ENCODE assay signal across 30 mouse cellular contexts in genomic region chr12:26776986-26777385, GRCm38 (mm10).
DNase-seq lines count a peak whose midpoint lies in the region; ATAC-seq and TF ChIP-seq lines count a peak whose summit lies in the region.
"Had no signal": no experiment of that assay in that cellular context is flagged by ENCODE, and none has a peak within 500 bp of the region (broad histone marks: within the 10 kb centered on the region; RNA-seq: fewer than 3 reads in every experiment).

No protein-coding gene starts in this region.

- no peak for DNase-seq in layer of hippocampus, adult 2 months (ENCODE audit: low spot score in 2 of 2)
- DNase-seq in layer of hippocampus, postnatal 14 days (ENCODE audit: low spot score in 2 of 2), result no peak
- peak; percentile 8 for DNase-seq in 416B (ENCODE audit: low read depth)
- DNase-seq in Patski (ENCODE audit: low read depth, low spot score), result no peak
- DNase-seq in thymus, postnatal 10 days (ENCODE audit: low spot score in 2 of 2), result no peak
- no peak for DNase-seq in adrenal gland, postnatal 25 days
- DNase-seq: adrenal gland, postnatal 10 days; cerebellum, adult 11 months; cerebellum, adult 2 months; cerebellum, adult 9-11 months; cerebellum, postnatal 36 days; embryo, embryonic 11 days; gastrocnemius, postnatal 36 days; heart, postnatal 10 days; heart, postnatal 36 days; kidney, adult 11 months had no signal

- no peaks in the 10 kb centered on the region for H3K9me3 ChIP-seq in E14TG2a.4 (ENCODE audit: low read length)
- H3K9me3 ChIP-seq: forebrain, embryonic 12.5 days; forebrain, embryonic 15.5 days; heart, embryonic 12.5 days; heart, embryonic 15.5 days; hindbrain, embryonic 10.5 days; intestine, embryonic 15.5 days had no signal

- no peaks in the 10 kb centered on the region for H3K27me3 ChIP-seq in E14TG2a.4 (ENCODE audit: insufficient read depth, low read length)
- H3K27me3 ChIP-seq in Patski, result no peaks in the 10 kb centered on the region
- H3K27me3 ChIP-seq: embryonic facial prominence, embryonic 13.5 days; forebrain, embryonic 12.5 days; forebrain, embryonic 15.5 days; heart, embryonic 12.5 days; heart, embryonic 15.5 days; hindbrain, embryonic 13.5 days; intestine, embryonic 15.5 days had no signal

- H3K27ac ChIP-seq in layer of hippocampus, adult 2 months, result no peak overlapping the region
- H3K27ac ChIP-seq: embryonic facial prominence, embryonic 10.5 days; embryonic facial prominence, embryonic 13.5 days; forebrain, embryonic 12.5 days; forebrain, embryonic 15.5 days; heart, embryonic 15.5 days; hindbrain, embryonic 10.5 days; hindbrain, embryonic 13.5 days; intestine, embryonic 15.5 days had no signal

- H3K4me3 ChIP-seq in layer of hippocampus, adult 2 months, result no peak overlapping the region
- H3K4me3 ChIP-seq in E14TG2a.4 (replicated peaks; ENCODE audit: low read length), result no peak overlapping the region
- H3K4me3 ChIP-seq: embryonic facial prominence, embryonic 10.5 days; embryonic facial prominence, embryonic 13.5 days; erythroblast, embryonic 14.5 days; forebrain, embryonic 12.5 days; forebrain, embryonic 15.5 days; heart, embryonic 12.5 days; heart, embryonic 15.5 days; hindbrain, embryonic 10.5 days; hindbrain, embryonic 13.5 days; intestine, embryonic 15.5 days had no signal

- POLR2A ChIA-PET in Patski (lab: Charles Lee), result no interaction called here

- H3K4me1 ChIP-seq in E14TG2a.4 (replicated peaks; ENCODE audit: low read depth, low read length), result no peaks in the 10 kb centered on the region
- H3K4me1 ChIP-seq: embryonic facial prominence, embryonic 10.5 days; embryonic facial prominence, embryonic 13.5 days; forebrain, embryonic 12.5 days; heart, embryonic 12.5 days; heart, embryonic 15.5 days; intestine, embryonic 15.5 days had no signal

- ATAC-seq in Patski, result no peak
- no peak for ATAC-seq in megakaryocyte, adult 5-6 weeks (ENCODE audit: poor library complexity, severe bottlenecking)
- ATAC-seq: CD4-positive, CD25-positive, alpha-beta regulatory T cell, adult 4 months; forebrain, embryonic 15.5 days; hindbrain, embryonic 16.5 days; intestine, embryonic 15.5 days had no signal

- 0 out of 2 replicates have a peak, but pooled peaks have one; percentile 19 for TF ChIP-seq CTCF in layer of hippocampus, adult 2 months (conservative IDR thresholded peaks at IDR 0.05)
- TF ChIP-seq CTCF in E14TG2a.4 (conservative IDR thresholded peaks at IDR 0.05; ENCODE audit: low read length), result peak; percentile 32
- peak; percentile 31 for TF ChIP-seq CTCF in Patski (IDR thresholded peaks at IDR 0.05)

- in situ Hi-C loops in Patski (cut with MboI; ENCODE audit: low pct_unique_long_range_greater_than_20kb), result loop anchor here (10.0 kb wide), 1 partner anchor 242 kb away; no protein-coding TSS in a partner anchor

- H3K36me3 ChIP-seq in E14TG2a.4 (ENCODE audit: insufficient read depth, low read length), result no peaks in the 10 kb centered on the region
- H3K36me3 ChIP-seq: embryonic facial prominence, embryonic 10.5 days; embryonic facial prominence, embryonic 13.5 days; forebrain, embryonic 12.5 days; forebrain, embryonic 15.5 days; heart, embryonic 12.5 days; heart, embryonic 15.5 days; hindbrain, embryonic 10.5 days; hindbrain, embryonic 13.5 days; intestine, embryonic 15.5 days had no signal

- CTCF ChIA-PET in Patski (lab: Charles Lee), result no interaction called here
